Mouse (Mus musculus): ENCODE data around the gene Hivep3. TPM values are rescaled to one million over a fixed set of nuclear protein-coding genes. Genes with fewer than 3 reads are reported as not detected.

Hivep3 gene
- polyA plus RNA-seq, 2 experiments, result 3.8 to 5.1 TPM

- H3K9me3 ChIP-seq (ENCODE audit: control insufficient read depth, low read length), result no peaks in the 10 kb centered on the region
- H3K36me3 ChIP-seq (ENCODE audit: control insufficient read depth, insufficient read depth, low read length), result no peaks in the 10 kb centered on the region
- H3K4me3 ChIP-seq (replicated peaks; ENCODE audit: low read length), result no peak overlapping the region
- ATAC-seq (ENCODE audit: low FRiP score, low read depth), result no peak
- no peak overlapping the region for H3K27ac ChIP-seq (replicated peaks; ENCODE audit: low read depth, low read length)
- no peak for DNase-seq (ENCODE audit: low spot score)
- no peaks in the 10 kb centered on the region for H3K27me3 ChIP-seq (ENCODE audit: control insufficient read depth, insufficient read depth, low read length)
- no peaks in the 10 kb centered on the region for H3K4me1 ChIP-seq (ENCODE audit: control insufficient read depth, insufficient read depth, low read length)
- 76% methylated on average over 5 of the region's 5 CpGs for WGBS
- H3K9ac ChIP-seq (ENCODE audit: low read depth, low read length, severe bottlenecking), result no peak overlapping the region
- TF ChIP-seq POLR2A (IDR thresholded peaks at IDR 0.05; ENCODE audit: borderline replicate concordance, extremely low read depth, insufficient read depth, insufficient read length), result no peak
- no peak overlapping the region for H3K4me2 ChIP-seq (replicated peaks; ENCODE audit: low read depth, low read length, severe bottlenecking)
Measured at GRCm38 (mm10) chr4:119962066-119962465, 228.5 kb downstream of the Hivep3 start.

GRCm38 (mm10) chr4:119966105-119967072 is 232.8 kb downstream of the Hivep3 start:
- no peak for ATAC-seq (ENCODE audit: low FRiP score, low read depth)
- Histone ChIP-seq H3K9ac (ENCODE audit: low read depth, low read length, severe bottlenecking) (no peak overlapping the region), H3K9me3 (ENCODE audit: control insufficient read depth, low read length) (no peaks in the 10 kb centered on the region), H3K27ac (replicated peaks; ENCODE audit: low read depth, low read length) (no peak overlapping the region), H3K4me3 (replicated peaks; ENCODE audit: low read length) (no peak overlapping the region), H3K36me3 (ENCODE audit: control insufficient read depth, insufficient read depth, low read length) (no peaks in the 10 kb centered on the region), H3K4me1 (ENCODE audit: control insufficient read depth, insufficient read depth, low read length) (peaks cover 4% of the 10 kb centered on the region), H3K27me3 (ENCODE audit: control insufficient read depth, insufficient read depth, low read length) (no peaks in the 10 kb centered on the region), H3K4me2 (replicated peaks; ENCODE audit: low read depth, low read length, severe bottlenecking) (no peak overlapping the region)
- no peak for DNase-seq (ENCODE audit: low spot score)
- WGBS, result 48% methylated on average over 20 of the region's 20 CpGs
- no peak for TF ChIP-seq POLR2A (IDR thresholded peaks at IDR 0.05; ENCODE audit: borderline replicate concordance, extremely low read depth, insufficient read depth, insufficient read length)

DNA sequence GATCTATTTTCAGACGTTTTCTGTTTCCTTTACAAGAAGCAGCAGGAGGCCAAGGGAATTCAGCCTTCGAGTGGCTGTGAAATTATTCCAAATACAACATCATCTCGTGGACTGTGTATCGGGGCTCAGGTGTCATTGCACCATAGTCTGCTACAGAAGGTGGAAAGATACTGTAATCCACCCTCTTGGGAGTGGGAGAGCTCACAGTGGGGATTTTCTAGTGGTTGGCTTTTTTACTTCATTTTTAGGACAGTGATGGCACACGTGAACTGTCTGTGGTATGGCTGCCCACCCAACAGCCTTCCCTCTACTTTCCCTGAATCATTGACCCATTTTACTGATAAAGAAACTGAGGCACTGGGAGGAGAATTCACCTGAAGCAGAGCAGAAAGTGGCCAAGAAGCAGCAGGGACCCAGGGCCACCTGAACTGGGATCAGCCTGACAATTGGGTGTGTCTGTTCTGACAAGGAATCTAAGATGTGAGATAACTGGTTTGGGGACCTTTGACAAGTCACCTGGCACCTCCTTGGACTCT is 233.6 kb downstream of the Hivep3 start:
- Histone ChIP-seq H3K36me3 (ENCODE audit: control insufficient read depth, insufficient read depth, low read length) (no peaks in the 10 kb centered on the region), H3K4me2 (replicated peaks; ENCODE audit: low read depth, low read length, severe bottlenecking) (no peak overlapping the region), H3K4me1 (ENCODE audit: control insufficient read depth, insufficient read depth, low read length) (peaks cover 4% of the 10 kb centered on the region), H3K4me3 (replicated peaks; ENCODE audit: low read length) (no peak overlapping the region), H3K9ac (ENCODE audit: low read depth, low read length, severe bottlenecking) (no peak overlapping the region), H3K27ac (replicated peaks; ENCODE audit: low read depth, low read length) (no peak overlapping the region), H3K27me3 (ENCODE audit: control insufficient read depth, insufficient read depth, low read length) (no peaks in the 10 kb centered on the region), H3K9me3 (ENCODE audit: control insufficient read depth, low read length) (no peaks in the 10 kb centered on the region)
- DNase-seq (ENCODE audit: low spot score) (no peak), ATAC-seq (ENCODE audit: low FRiP score, low read depth) (no peak)
- no peak for TF ChIP-seq POLR2A (IDR thresholded peaks at IDR 0.05; ENCODE audit: borderline replicate concordance, extremely low read depth, insufficient read depth, insufficient read length)
- WGBS, result 41% methylated on average over 5 of the region's 5 CpGs

DNA sequence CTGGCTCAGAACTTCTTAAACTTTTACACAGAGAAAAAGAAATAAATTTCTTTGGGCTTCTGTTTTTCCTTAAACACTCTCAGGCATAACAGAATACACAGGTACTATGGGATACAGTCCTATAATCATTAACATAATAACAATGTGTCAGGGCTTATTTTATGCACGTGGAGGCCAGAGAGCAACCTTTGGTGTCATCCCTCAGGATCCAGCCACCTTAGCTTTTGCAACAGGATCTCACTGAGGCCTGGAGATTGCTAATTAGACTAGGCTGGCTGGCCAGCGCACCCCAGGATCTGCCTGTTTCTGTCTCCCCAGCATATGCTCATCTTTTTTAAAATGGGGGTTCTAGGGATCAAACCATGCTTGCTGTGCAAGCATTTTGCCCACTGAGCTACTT is 234.1 kb downstream of the Hivep3 start:
- TF ChIP-seq POLR2A (IDR thresholded peaks at IDR 0.05; ENCODE audit: borderline replicate concordance, extremely low read depth, insufficient read depth, insufficient read length), result no peak
- WGBS, result 54% methylated on average over 2 of the region's 2 CpGs
- Histone ChIP-seq H3K36me3 (ENCODE audit: control insufficient read depth, insufficient read depth, low read length) (no peaks in the 10 kb centered on the region), H3K9me3 (ENCODE audit: control insufficient read depth, low read length) (no peaks in the 10 kb centered on the region), H3K27me3 (ENCODE audit: control insufficient read depth, insufficient read depth, low read length) (no peaks in the 10 kb centered on the region), H3K27ac (replicated peaks; ENCODE audit: low read depth, low read length) (no peak overlapping the region), H3K4me3 (replicated peaks; ENCODE audit: low read length) (no peak overlapping the region), H3K4me2 (replicated peaks; ENCODE audit: low read depth, low read length, severe bottlenecking) (no peak overlapping the region), H3K4me1 (ENCODE audit: control insufficient read depth, insufficient read depth, low read length) (peaks cover 4% of the 10 kb centered on the region), H3K9ac (ENCODE audit: low read depth, low read length, severe bottlenecking) (no peak overlapping the region)
- ATAC-seq (ENCODE audit: low FRiP score, low read depth) (no peak), DNase-seq (ENCODE audit: low spot score) (no peak)

DNA sequence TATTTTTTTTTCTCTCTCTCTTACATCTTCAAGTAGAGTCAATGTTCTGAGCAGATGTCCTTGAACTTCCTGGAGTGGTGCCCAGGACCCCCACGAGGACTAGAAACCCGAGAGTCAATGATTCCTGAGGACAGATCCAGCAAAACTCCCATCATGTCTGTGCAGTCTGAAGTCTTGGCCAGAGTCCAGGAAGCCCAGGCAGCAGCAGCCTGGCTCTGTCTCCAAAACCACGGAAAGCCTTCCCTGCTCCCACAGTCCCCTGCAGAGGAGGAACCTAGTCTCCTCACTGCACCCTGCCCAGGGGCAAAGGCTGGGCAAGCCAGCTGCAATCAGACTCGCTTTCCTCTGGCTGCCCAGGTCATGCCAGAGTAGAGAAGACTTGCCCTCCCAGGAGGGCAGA is 234.5 kb downstream of the Hivep3 start:
- Histone ChIP-seq H3K9me3 (ENCODE audit: control insufficient read depth, low read length) (no peaks in the 10 kb centered on the region), H3K27ac (replicated peaks; ENCODE audit: low read depth, low read length) (no peak overlapping the region), H3K36me3 (ENCODE audit: control insufficient read depth, insufficient read depth, low read length) (no peaks in the 10 kb centered on the region), H3K4me3 (replicated peaks; ENCODE audit: low read length) (no peak overlapping the region), H3K9ac (ENCODE audit: low read depth, low read length, severe bottlenecking) (no peak overlapping the region), H3K4me2 (replicated peaks; ENCODE audit: low read depth, low read length, severe bottlenecking) (no peak overlapping the region), H3K4me1 (ENCODE audit: control insufficient read depth, insufficient read depth, low read length) (peaks cover 4% of the 10 kb centered on the region), H3K27me3 (ENCODE audit: control insufficient read depth, insufficient read depth, low read length) (no peaks in the 10 kb centered on the region)
- TF ChIP-seq POLR2A (IDR thresholded peaks at IDR 0.05; ENCODE audit: borderline replicate concordance, extremely low read depth, insufficient read depth, insufficient read length), result no peak
- ATAC-seq (ENCODE audit: low FRiP score, low read depth) (peak; percentile 70), DNase-seq (ENCODE audit: low spot score) (peak; percentile 83)
- 16% methylated on average over 4 of the region's 4 CpGs for WGBS
